Mouse (Mus musculus): ENCODE data around the gene Stxbp3. TPM values are rescaled to one million over a fixed set of nuclear protein-coding genes. Genes with fewer than 3 reads are reported as not detected.

Stxbp3 gene
- polyA plus RNA-seq, 1 experiment from 2014 or later, result 23.1 TPM

DNA sequence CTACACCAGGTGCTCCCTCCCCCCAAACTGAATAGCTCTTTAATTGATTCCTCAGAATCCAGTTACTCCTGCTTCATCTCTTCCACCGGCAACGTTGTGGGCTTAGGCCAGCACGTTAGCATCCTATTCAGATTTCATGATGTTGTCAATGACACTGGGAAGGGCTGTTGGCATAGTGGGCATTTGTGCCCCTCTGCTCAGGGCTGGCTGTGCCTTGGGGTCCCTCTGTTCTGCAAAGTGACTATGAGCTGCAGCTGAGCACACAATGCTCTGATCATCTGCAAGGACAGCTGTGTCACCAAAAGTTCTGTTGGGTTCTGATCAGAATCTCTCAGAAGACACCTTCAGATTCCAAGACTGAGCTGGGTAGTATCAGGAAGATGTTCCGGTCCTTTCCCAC is 96.3 kb downstream of the Stxbp3 start:
- no peaks in the 10 kb centered on the region for H3K36me3 ChIP-seq (replicated peaks)
- no peak overlapping the region for H3K27ac ChIP-seq (replicated peaks)
- no peaks in the 10 kb centered on the region for H3K27me3 ChIP-seq (replicated peaks; ENCODE audit: low read depth, poor library complexity, severe bottlenecking)
- 81% methylated on average over 4 of the region's 4 CpGs for WGBS
- no peak for DNase-seq (ENCODE audit: low spot score)
- peaks cover 15% of the 10 kb centered on the region for H3K4me1 ChIP-seq
- no peak overlapping the region for H3K4me3 ChIP-seq
- no peaks in the 10 kb centered on the region for H3K9me3 ChIP-seq

Other genes with a start within 250 kb of the Stxbp3 start
- 11.3 and 14.0 TPM in 2 replicates for gene Wdr47, start 249.2 kb downstream of the Stxbp3 start, polyA plus RNA-seq (2016; fragmentation: Nextera tagmentation; extraction: Ambion mirVana)
- 66.6 and 68.2 TPM in 2 replicates for gene Clcc1, start 186.6 kb downstream of the Stxbp3 start, polyA plus RNA-seq (2016; fragmentation: Nextera tagmentation; extraction: Ambion mirVana)
- gene Gpsm2, start 118.2 kb downstream of the Stxbp3 start, polyA plus RNA-seq (2016; fragmentation: Nextera tagmentation; extraction: Ambion mirVana), result 76.0 and 80.2 TPM in 2 replicates
- gene Aknad1, start 100.9 kb downstream of the Stxbp3 start, polyA plus RNA-seq (2016; fragmentation: Nextera tagmentation; extraction: Ambion mirVana), result 0.06 TPM in 1 of 2 replicates, not detected in the other
- gene Fndc7, start 49.5 kb upstream of the Stxbp3 start, polyA plus RNA-seq (2016; fragmentation: Nextera tagmentation; extraction: Ambion mirVana), result 0.34 TPM in 1 of 2 replicates, not detected in the other
- gene Prpf38b, start 71.2 kb upstream of the Stxbp3 start, polyA plus RNA-seq (2016; fragmentation: Nextera tagmentation; extraction: Ambion mirVana), result 77.1 and 80.7 TPM in 2 replicates
- 0.45 and 0.74 TPM in 2 replicates for gene Henmt1, start 99.3 kb upstream of the Stxbp3 start, polyA plus RNA-seq (2016; fragmentation: Nextera tagmentation; extraction: Ambion mirVana)
- not detected in 2 replicates for gene Gm9857, start 99.9 kb upstream of the Stxbp3 start, polyA plus RNA-seq (2016; fragmentation: Nextera tagmentation; extraction: Ambion mirVana)
- gene Fam102b, start 187.1 kb upstream of the Stxbp3 start, polyA plus RNA-seq (2016; fragmentation: Nextera tagmentation; extraction: Ambion mirVana), result 4.6 and 5.7 TPM in 2 replicates
- not detected in 2 replicates for gene Slc25a54, start 239.9 kb upstream of the Stxbp3 start, polyA plus RNA-seq (2016; fragmentation: Nextera tagmentation; extraction: Ambion mirVana)